Mouse (Mus musculus): Measurements from ENCODE around the gene Arg2. TPM values are rescaled to one million over a fixed set of nuclear protein-coding genes. Genes with fewer than 3 reads are reported as not detected.
"Not testable (repeated sequence)": the region's sequence is repeated elsewhere in the genome, so short reads cannot be mapped to it uniquely, and the experiment has no call there.

The Arg2 gene
- total RNA-seq, 4 experiments from 2014 or later: not detected

DNA sequence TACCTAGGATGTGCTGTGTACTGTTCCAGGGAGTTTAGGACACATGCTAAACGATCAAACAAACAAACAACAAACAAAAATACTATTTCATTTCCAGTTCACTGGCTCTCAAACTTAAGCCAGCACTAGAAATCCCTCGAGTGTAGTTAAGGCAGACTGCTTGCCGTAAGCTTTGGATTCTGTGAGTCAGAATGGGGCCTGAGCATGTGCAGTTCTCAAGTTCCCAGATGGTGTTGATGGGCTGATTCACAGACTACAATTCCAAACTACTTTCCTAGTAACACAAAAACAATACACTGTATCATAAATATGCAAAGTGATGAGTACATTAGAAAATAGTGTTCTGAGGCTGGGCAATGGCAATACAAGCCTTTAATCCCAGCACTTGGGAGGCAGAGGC, 39.8 kb downstream of the Arg2 start:
- no peak for DNase-seq (ENCODE audit: low spot score in 2 of 2)

DNA sequence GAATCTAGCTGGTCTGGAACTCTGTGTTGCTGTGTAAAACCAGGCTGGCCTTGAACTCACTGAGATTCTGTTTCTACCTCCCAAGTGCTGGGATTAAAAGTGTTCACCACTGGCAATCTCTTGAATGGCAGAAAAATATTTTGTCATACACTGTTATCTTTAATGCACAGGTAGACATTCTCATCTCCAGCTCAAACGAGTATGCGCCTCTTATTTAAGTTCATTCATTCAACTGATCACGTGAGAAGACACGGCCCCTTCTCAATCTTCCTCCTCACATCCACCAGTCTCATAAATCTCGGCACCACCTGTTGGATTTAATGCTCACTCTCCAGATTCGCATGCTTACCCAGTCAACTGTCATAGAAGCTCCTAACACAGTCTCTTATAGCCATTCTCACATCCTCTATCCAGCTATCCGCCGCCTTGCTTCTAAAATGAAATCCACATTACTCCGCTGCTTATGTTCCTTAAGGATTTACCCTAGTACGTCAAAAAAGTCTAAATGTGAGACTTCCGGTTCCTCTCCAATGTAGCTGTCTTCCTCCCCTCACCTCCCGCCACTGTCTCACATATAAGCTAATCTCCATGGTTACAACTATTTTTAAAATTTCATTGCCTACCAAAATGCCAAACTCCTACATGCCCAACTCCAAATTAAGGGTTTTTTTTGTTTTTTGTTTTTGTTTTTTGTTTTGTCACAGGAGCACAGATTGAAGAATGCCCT, 40.9 kb downstream of the Arg2 start:
- DNase-seq (ENCODE audit: low spot score in 2 of 2): no peak

DNA sequence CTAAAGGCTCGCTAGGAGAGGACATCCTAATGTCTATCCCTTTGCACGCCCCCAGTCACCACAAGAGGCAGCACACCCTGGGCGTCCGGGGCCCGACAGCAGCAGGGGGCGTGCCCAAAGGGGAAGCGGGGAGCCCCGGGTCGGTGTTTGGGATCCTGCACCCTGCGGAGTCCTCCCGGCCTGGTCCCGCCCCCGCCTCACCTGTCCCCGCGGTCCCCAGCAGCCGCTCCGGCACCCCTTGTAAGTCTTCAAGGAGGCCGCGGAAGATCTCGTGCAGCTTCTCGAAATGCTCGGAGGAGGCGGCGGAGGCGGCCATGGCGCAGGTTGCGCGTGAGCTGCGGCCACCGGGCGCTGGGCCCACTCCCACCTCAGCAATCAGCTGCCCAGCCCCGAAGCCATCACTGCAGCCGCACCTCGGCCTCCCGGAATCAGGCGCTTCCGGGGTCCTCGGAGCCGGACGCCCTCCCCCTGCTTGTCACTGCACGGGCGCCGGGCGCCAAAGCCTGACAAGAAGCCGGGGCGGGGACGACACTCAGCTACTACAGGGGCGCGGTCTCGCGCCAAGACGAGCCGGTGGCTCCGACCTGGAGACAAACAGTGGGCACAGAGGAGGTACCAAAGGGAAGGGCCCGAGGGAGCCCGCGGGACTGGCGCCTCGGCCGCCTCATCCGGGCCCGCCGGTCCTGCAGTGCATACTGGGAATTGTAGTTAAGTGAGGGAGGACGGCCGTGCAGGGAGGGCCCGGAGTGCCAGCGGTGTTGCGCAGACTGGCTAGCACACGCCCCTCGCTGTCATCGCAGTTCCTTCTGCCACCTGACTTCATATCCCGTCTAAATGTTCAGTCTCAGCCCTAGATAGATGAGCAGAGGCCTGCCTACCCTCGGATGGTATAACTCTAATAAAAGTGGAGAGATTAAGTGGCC, 41.7 kb downstream of the Arg2 start, which contains the start of gene Vti1b:
TSS of gene Vti1b (minus strand) at position 649 of the 923 bp plus-strand sequence.
- peak; percentile 87 to 90 for DNase-seq (ENCODE audit: low spot score in 2 of 2)

DNA sequence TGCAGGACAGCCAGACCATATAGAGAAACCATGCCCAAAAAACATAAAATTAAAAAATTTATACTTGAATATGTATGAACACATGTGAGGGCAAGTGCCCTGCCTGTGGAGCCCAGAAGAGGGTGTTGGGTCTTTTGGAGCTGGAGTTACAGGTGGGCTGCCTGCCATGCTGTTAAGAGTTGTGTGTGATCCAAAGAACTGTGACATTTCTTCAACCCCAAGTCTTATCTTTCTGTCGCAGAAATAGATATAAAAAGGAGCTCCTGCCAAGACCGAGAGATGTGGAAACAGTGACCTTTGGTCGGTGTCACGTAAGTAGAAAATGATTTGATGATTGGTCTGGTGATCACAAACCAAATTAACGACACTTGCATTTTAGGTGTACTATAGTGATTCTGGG, 43.1 kb downstream of the Arg2 start:
- no peak for DNase-seq (ENCODE audit: low spot score in 2 of 2)

DNA sequence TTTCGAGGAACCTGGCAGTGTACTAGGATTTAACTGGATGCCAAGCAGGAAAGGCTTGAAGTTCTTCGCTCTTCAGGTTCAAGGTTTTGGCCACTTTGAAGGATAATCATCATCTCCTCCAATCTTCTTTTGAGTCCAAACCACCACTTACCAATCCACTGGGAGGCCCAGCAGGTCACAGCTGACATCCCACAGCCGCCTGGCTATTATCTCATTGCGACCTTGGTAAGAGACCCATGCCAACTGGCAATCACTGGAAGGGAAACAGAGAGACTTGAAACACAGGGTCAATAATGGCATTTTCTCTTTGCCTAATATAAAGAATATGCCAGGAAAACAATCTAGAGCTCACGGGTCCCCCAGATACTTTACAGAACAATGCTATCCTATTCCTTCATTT, 45.4 kb downstream of the Arg2 start:
- no peak for DNase-seq (ENCODE audit: low spot score in 2 of 2)

DNA sequence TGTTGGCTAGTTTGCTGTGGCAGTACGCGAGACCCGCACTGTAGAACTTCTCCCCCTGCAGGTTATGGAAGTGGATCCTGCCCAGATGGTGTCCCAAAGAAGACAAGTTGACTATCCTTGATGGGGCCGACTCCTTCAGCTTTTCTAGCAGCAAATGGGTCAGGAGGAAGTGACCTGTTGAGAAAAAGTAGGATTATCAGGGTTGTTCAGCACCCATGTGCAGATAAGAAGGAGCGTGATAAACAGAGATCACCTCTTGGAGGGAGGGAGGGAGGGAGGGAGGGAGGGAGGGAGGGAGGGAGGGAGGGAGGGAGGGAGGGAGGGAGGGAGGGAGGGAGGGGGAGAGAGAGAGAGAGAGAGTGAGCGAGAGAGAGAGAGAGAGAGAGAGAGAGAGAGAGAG, 54.6 kb downstream of the Arg2 start:
- not testable (repeated sequence) for DNase-seq (ENCODE audit: low spot score in 2 of 2)

DNA sequence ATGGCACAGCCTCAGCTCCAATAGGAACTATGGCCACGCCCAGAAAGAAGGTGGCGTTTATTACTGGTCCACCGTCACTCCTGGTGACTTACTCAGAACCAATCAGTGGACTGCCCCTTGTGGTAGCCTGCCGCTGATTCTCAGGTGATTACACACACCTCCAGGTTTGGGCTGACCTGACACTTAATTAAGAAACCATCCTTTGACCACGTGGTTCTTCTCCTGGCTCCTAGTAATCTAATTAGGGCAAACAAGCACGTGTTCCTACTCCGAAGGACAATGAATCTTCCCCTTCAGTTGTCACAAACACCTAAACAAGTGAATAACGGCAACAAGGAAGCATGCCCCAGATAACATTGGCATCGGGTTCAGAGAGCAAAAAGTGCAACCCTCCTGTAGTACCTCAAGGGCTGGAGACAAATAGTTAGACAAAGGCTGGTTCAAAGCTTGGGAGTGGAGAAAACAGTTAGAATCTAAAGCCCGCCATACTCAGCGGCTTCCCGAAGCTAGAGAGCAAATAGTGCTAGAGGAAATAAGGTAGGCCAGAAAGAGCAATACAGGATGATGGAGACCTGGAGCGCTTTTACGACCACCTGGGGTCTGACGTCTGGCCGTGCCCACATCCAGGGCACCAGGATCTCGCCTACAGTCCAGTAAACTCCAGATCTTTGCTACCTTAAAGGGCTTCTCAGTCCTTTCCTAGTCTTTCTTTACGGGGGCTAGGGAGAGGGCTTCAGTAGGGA, 60.5 kb downstream of the Arg2 start:
- no peak for DNase-seq (ENCODE audit: low spot score in 2 of 2)

DNA sequence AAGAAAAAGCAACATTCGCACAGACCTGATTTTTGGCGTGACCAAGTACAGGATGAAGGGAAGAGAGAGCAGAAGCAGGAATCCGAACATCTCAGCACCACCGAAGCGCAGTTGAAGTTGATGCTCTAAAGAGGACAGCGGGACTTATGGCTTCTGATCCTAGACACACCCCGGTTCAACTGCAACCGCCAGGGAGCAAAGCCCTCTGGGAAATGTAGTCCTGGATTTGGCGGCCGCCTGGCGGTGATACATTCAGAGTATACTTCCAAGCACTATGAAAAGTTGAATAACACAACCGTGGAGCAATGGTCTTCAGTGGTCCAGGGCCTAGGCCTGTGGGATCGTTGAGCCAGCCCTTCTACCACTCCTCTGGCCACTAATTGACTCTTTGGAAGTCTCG, 61.1 kb downstream of the Arg2 start:
- peak; percentile 33 to 57 for DNase-seq (ENCODE audit: low spot score in 2 of 2)

DNA sequence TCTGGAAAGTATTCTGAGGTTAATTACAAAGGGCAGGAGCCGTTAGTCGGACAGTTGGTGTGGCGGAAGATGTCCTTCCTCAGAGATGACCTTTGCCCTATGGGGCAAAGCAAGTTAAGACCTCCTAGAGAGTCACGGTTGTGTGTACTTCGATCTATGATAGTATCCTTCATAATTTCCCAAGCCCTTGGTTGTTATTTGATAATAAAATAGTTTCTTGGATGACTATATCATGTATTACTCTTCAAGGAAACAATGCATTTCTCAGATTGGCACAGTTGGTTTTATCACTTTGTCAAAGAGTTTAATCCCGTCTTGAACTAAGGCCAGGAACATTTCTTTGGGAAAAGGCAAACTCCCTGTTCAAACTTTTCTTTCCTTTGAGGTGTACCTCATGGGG, 61.6 kb downstream of the Arg2 start, which contains the start of gene Rdh11:
TSS of gene Rdh11 (minus strand) at position 101 of the 400 bp plus-strand sequence.
- DNase-seq (ENCODE audit: low spot score in 2 of 2): no peak

DNA sequence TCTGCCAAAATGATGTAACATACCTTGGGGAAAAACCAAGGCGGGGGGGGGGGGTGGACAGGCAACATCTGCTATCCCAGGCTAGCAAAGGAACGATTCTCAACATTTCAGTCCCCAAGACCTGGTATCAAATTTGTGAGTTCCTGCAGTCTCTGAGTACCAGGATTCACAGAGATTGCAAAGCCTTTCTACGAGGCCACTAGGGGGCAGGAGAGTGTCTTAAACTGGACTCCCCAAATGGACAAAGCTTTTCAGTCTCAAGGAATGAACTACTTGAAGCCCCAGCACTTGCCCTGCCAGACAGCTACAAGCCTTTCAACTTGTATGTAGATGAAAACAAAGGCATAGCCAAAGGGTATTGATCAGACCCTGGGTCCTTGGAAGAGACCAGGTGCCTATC, 62.9 kb downstream of the Arg2 start:
- DNase-seq (ENCODE audit: low spot score in 2 of 2): peak; percentile 33 to 50

DNA sequence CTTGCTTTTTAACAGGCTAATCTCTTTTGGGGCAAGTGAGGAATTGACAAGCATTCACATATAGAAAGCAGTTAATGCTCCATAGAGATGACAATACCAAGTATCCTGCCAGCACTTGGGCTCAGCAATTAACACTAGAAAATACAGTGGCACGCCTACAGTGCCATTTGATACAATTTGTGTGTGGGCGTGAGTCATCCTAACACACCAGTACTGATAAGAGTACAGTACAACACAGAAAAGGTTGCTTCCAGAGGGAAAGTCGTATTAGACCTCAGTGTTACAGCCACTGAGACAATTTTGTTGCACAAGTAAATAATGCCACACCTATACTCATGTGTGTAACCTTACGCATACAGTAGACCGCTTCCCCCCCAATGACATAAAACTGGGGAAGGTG, 66.5 kb downstream of the Arg2 start:
- no peak for DNase-seq (ENCODE audit: low spot score in 2 of 2)

DNA sequence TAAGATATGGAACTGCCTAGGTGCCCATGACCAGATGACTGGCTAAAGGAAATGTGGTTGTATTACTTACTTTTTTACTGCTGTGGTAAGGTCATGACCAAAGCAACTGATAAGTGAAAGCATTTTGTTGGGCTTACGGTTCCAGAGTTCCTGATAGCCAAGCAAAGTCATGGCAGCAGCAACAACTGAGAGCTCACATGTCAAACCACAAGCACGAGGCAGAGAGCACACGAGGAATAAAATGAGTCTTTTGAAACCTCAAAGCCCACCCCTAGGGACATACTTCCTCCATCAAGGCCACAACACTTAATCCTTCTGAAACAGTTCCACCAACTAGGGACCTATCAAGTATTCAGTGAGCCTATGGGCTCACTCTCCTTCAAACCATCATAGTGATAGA, 71.3 kb downstream of the Arg2 start:
- no peak for DNase-seq (ENCODE audit: low spot score in 2 of 2)

Other genes starting within 250 kb of the Arg2 start
- not detected for gene Plek2, start 223.8 kb upstream of the Arg2 start, total RNA-seq (2022)
- gene Tmem229b, start 123.2 kb upstream of the Arg2 start, total RNA-seq (2022): 1 to 10 TPM; 1.8 to 6.6 (median 3.4) TPM
- gene Plekhh1, start 101.6 kb upstream of the Arg2 start, total RNA-seq (2022): 1 to 10 TPM in 3 of 4 experiments, under 1 TPM in 1; 0.61 to 2.7 (median 1.5) TPM
- 1 to 10 TPM; 1.6 to 2.3 (median 1.9) TPM for gene Pigh, start 41.1 kb upstream of the Arg2 start, total RNA-seq (2022)
- 100 to 1,000 TPM in 1 of 4 experiments, 10 to 100 TPM in 3; 89.4 to 121 (median 93.7) TPM for gene Vti1b, start 41.9 kb downstream of the Arg2 start, total RNA-seq (2022)
- gene Rdh11, start 61.5 kb downstream of the Arg2 start, total RNA-seq (2022): 1 to 10 TPM; 1.5 to 2.6 (median 2.1) TPM
- not detected for gene Rdh12, start 78.1 kb downstream of the Arg2 start, total RNA-seq (2022)
- gene Zfyve26, start 165.5 kb downstream of the Arg2 start, total RNA-seq (2022): 10 to 100 TPM; 13.9 to 16.8 (median 16.5) TPM
- under 1 TPM; 0.17 to 0.24 (median 0.21) TPM for gene Rad51b, start 166.5 kb downstream of the Arg2 start, total RNA-seq (2022)

All from gastrocnemius, adult 8-10 months (tissue).